Mouse (Mus musculus) ES-Bruce4 (cell line): ENCODE results near the gene Zfp618.

Experiments used
- CTCF ChIP-seq: IDR thresholded peaks from one replicate; pipeline ENCODE4 v1.8.1; 2011; ENCODE audit warnings: low read depth, low read length
- EP300 ChIP-seq: IDR thresholded peaks from 2 replicates; pipeline ENCODE4 v1.6.1; 2011; ENCODE audit warnings: low read depth, low read length; ENCODE audit not compliant: insufficient read depth
- POLR2A ChIP-seq: IDR thresholded peaks from one replicate; pipeline ENCODE4 v1.8.1; 2011; ENCODE audit warnings: low read length; ENCODE audit not compliant: insufficient read depth

DNA sequence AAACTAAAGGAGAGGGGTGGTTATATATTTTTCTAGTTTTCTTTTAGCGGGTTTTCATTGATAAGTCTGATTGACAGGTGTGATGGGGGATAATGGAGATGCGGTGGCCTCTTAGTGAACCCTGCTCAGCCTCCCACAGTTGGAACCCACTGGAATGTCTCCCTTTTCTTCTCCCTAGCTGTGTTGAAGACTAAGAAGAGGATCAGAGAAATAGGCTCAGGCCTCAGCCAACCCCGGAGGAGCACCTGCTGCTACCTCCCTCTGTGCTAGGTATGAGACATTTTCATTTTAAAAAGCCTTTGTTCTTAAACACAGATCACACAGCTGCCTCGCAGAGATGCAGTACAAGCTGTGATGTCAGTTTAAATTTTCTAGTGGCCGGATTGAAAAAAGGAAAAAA lies 68.4 kb downstream of the Zfp618 start:
- no peak for TF ChIP-seq POLR2A
- TF ChIP-seq EP300: peak; percentile 64; the same call in 1 of the 2 replicates
- no peak for TF ChIP-seq CTCF
